Mouse (Mus musculus): ENCODE measurements around the gene Sectm1a.
"Not testable (repeated sequence)": the region's sequence is repeated elsewhere in the genome, so short reads cannot be mapped to it uniquely, and the experiment has no call there.

Sectm1a gene

GRCm38 (mm10) chr11:121081120-121081519 lies at the start of gene Sectm1a:
Gene Sectm1a, minus strand, starts transcription at chr11:121081220.
- in situ Hi-C loops (cut with MboI; ENCODE audit: low pct_unique_long_range_greater_than_20kb in 1 of 2, low sequenced_read_pairs in 2 of 2, unreplicated experiment in 1 of 2): no loop called here

GRCm38 (mm10) chr11:121129616-121130015 lies 48.6 kb upstream of the Sectm1a start:
- in situ Hi-C loops (cut with MboI; ENCODE audit: low pct_unique_long_range_greater_than_20kb in 1 of 2, low sequenced_read_pairs in 2 of 2, unreplicated experiment in 1 of 2): loop anchor here in 1 of 2 experiments (10.0 kb wide), 1 partner anchor 65 kb away; the partner anchor contains the start of gene Sectm1b

DNA sequence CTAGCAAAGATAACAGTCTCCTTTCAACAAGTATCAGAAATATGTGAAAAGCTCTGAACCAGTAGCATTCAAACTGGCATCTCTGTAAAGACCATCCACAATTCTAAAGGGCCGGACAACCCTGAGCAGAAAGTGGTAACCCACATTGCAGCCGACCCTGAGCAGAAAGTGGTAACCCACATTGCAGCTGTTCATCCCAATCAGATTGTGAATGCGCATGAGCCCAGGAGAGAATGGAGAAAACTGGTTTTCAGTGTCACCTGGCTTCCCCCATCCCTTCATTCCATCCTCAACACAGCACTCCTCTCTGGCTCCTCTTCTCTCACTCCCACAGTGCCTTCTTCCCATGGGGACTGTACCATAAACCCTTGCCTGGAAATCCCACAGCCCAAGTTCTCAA lies 46.4 kb upstream of the Sectm1a start:
- in situ Hi-C loops (cut with MboI; ENCODE audit: low pct_unique_long_range_greater_than_20kb in 1 of 2, low sequenced_read_pairs in 2 of 2, unreplicated experiment in 1 of 2): loop anchor here in 1 of 2 experiments (10.0 kb wide), 1 partner anchor 63 kb away; the partner anchor contains the start of gene Sectm1b

DNA sequence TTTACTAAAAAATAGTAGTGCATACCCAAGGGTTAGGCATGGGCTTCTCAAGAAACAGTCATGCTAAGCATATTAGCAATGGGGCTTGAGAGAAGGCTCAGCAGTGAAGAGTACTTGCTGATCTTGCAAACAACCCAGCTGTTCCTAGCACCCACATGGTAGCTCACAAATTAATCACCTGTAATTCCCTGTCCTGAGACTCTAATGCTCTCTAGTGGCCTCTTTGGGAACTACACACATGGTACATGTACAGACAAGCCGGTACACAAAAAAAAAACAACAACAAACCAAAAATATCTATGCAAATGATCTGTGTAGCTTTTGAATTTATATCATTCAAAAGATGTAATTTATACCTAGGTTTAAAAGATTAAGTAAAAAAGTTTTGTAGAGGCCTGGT lies 45.4 kb upstream of the Sectm1a start:
- in situ Hi-C loops (cut with MboI; ENCODE audit: low pct_unique_long_range_greater_than_20kb in 1 of 2, low sequenced_read_pairs in 2 of 2, unreplicated experiment in 1 of 2): loop anchor here in 1 of 2 experiments (10.0 kb wide), 1 partner anchor 62 kb away; the partner anchor contains the start of gene Sectm1b

- in situ Hi-C loops (cut with MboI; ENCODE audit: low pct_unique_long_range_greater_than_20kb in 1 of 2, low sequenced_read_pairs in 2 of 2, unreplicated experiment in 1 of 2): loop anchor here in 1 of 2 experiments (10.0 kb wide), 1 partner anchor 61 kb away; the partner anchor contains the start of gene Sectm1b
Observed at GRCm38 (mm10) chr11:121125522-121126172, 44.6 kb upstream of the Sectm1a start.

GRCm38 (mm10) chr11:121123438-121123837 lies 42.4 kb upstream of the Sectm1a start:
- in situ Hi-C loops (cut with MboI; ENCODE audit: low pct_unique_long_range_greater_than_20kb in 1 of 2, low sequenced_read_pairs in 2 of 2, unreplicated experiment in 1 of 2): loop anchor here in 1 of 2 experiments (10.0 kb wide), 1 partner anchor 59 kb away; the partner anchor contains the start of gene Sectm1b

DNA sequence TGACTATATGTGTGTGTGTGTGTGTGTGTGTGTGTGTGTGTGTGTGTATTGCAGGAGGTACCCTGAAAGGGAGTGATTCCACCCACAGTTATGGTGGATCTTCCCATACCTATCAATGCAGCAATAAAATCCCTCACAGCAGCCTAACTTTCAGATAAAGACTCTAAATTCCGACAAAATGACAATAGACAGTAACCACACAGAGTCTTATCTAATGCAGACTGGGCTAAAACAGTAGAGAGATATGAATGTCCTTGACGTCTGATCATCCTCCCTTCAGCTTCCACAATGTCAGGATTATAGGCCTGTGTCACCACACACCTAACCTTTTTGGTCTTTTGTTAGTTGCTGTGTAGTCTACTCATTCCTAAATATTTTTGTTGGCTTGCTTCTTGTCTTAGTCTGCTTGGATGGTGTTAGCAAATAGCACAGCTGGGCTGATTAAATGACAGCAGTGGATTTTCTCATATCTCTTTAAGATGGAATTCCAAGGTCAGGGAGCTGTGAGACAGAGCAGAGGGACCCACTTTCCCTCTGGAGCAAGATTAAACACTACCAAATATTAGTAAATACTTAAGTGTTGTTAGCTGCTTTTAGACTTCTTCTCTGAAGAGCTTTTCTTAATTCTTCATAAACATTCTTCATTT lies 41.1 kb upstream of the Sectm1a start:
- in situ Hi-C loops (cut with MboI; ENCODE audit: low pct_unique_long_range_greater_than_20kb in 1 of 2, low sequenced_read_pairs in 2 of 2, unreplicated experiment in 1 of 2): loop anchor here in 1 of 2 experiments (10.0 kb wide), 1 partner anchor 57 kb away; the partner anchor contains the start of gene Sectm1b

DNA sequence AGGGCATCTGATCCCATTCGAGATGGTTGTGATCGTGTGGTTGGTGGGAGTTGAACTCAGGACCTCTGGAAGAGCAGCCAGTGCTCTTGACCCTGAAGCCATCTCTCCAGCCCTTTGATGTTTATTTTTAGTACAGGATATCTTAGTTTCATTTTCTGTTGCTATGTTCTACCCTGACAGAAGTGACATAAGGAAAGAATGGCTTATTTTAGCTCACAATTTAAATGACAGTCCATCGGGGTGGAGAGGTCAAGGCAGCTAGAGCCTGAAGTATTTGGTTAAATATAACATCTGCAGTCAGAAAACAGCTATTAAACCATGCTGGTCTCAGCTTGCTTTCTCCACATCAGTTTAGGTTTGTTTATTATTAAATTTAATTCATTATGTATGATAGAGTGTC lies 40.1 kb upstream of the Sectm1a start:
- in situ Hi-C loops (cut with MboI; ENCODE audit: low pct_unique_long_range_greater_than_20kb in 1 of 2, low sequenced_read_pairs in 2 of 2, unreplicated experiment in 1 of 2): loop anchor here in 1 of 2 experiments (10.0 kb wide), 1 partner anchor 56 kb away; the partner anchor contains the start of gene Sectm1b

DNA sequence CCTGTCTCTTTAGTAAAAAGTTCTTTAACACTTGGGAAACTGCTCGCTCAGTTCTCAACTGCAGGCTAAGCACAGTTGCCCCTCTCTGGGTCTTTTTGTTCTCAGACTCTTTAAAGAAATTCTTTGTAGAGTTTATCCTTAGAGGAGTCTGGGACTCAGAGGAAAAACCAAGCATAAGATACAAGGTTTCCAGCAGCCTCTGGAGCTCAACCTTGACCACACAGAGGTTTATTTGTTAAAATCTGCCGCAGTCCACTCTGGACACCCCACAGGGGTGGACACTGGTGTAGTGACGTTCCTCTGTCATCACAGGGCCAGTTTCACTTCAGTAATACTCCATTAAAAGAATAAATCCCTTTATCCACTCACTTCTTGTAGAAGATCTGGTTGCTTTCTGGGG lies 37.6 kb upstream of the Sectm1a start, which contains the start of gene Tex19.2:
Tex19.2 (minus strand) TSS at position 101 of the 400 bp plus-strand sequence.
- in situ Hi-C loops (cut with MboI; ENCODE audit: low pct_unique_long_range_greater_than_20kb in 1 of 2, low sequenced_read_pairs in 2 of 2, unreplicated experiment in 1 of 2): no loop called here

DNA sequence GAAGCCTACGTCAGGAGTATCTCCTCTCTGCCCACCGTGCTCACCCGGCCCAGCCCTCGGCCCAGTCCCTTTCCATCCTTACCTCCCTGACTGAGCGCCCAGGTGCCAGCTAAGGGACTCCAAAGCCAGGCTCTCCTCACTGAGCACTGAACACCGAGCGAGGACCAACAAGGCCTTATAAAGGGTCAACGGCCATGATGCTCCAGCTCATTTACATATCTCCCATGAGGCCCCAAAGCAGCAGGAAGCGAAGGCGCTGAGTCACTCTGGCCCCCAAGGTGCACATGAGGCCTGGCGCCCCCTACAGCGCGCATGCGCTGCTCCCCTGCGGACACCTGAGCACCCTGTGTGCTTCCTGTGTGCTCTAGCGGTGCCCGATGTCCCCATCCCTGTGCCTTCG lies 37.1 kb upstream of the Sectm1a start:
- in situ Hi-C loops (cut with MboI; ENCODE audit: low pct_unique_long_range_greater_than_20kb in 1 of 2, low sequenced_read_pairs in 2 of 2, unreplicated experiment in 1 of 2): no loop called here

- in situ Hi-C loops (cut with MboI; ENCODE audit: low pct_unique_long_range_greater_than_20kb in 1 of 2, low sequenced_read_pairs in 2 of 2, unreplicated experiment in 1 of 2): no loop called here
Observed at GRCm38 (mm10) chr11:121112091-121112775, 31.2 kb upstream of the Sectm1a start.

DNA sequence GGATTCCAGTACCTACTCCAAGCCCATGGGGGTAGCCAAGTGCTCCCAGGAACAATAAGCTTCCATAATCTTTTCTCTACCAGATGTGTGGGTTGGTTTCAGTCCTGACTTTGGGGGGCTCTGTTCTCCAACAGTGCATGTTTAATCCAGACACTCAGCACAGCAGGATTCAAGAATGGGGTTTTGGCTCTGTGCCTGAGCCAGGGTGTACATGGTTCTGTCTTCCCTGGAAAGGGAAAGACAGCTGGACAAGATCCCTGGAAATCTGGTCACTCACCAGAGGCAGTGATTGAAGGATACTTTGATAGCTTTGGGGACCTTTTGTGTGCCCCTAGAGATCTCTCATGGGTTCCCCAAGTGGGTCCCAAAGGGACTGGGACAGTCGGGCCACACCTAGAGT lies 30.6 kb upstream of the Sectm1a start:
- in situ Hi-C loops (cut with MboI; ENCODE audit: low pct_unique_long_range_greater_than_20kb in 1 of 2, low sequenced_read_pairs in 2 of 2, unreplicated experiment in 1 of 2): no loop called here

GRCm38 (mm10) chr11:121111051-121111450 lies 30.0 kb upstream of the Sectm1a start:
- in situ Hi-C loops (cut with MboI; ENCODE audit: low pct_unique_long_range_greater_than_20kb in 1 of 2, low sequenced_read_pairs in 2 of 2, unreplicated experiment in 1 of 2): no loop called here

GRCm38 (mm10) chr11:121109986-121110385 lies 29.0 kb upstream of the Sectm1a start:
- in situ Hi-C loops (cut with MboI; ENCODE audit: low pct_unique_long_range_greater_than_20kb in 1 of 2, low sequenced_read_pairs in 2 of 2, unreplicated experiment in 1 of 2): no loop called here

DNA sequence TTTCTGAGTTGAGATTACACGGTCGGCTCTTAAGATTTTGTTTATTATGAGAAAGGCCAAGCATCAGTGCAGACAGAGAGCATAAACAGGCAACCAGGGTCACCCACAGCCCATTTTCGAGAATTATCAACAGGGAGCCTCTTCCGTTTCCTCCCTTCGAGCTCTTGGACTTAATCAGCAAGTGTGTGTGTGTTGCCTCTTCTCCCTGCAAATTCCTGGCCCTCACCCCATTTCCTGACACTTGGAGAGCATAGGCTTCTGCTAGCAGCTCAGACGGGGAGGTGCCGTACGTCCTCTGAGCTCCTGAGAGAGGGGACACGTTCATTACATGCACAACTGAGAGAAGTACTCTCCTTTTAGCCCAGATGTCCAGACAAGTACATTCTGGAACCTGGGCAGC lies 27.0 kb upstream of the Sectm1a start:
- in situ Hi-C loops (cut with MboI; ENCODE audit: low pct_unique_long_range_greater_than_20kb in 1 of 2, low sequenced_read_pairs in 2 of 2, unreplicated experiment in 1 of 2): no loop called here

DNA sequence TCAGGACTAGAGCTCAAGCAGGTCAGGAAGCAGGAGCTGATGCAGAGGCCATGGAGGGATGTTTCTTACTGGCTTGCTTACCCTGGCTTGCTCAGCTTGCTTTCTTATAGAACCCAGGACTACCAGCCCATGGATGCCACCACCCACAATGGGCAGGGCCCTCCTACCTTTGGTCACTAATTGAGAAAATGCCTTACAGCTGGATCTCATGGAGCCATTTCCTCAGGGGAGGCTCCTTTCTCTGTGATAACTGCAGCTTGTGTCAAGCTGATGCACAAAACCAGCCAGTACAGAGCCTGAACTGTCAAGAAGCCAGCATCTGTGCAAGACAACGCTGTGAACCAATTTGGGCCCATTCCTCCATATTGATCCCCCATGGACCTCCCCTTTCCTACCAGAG lies 26.2 kb upstream of the Sectm1a start:
- in situ Hi-C loops (cut with MboI; ENCODE audit: low pct_unique_long_range_greater_than_20kb in 1 of 2, low sequenced_read_pairs in 2 of 2, unreplicated experiment in 1 of 2): not testable (repeated sequence)

DNA sequence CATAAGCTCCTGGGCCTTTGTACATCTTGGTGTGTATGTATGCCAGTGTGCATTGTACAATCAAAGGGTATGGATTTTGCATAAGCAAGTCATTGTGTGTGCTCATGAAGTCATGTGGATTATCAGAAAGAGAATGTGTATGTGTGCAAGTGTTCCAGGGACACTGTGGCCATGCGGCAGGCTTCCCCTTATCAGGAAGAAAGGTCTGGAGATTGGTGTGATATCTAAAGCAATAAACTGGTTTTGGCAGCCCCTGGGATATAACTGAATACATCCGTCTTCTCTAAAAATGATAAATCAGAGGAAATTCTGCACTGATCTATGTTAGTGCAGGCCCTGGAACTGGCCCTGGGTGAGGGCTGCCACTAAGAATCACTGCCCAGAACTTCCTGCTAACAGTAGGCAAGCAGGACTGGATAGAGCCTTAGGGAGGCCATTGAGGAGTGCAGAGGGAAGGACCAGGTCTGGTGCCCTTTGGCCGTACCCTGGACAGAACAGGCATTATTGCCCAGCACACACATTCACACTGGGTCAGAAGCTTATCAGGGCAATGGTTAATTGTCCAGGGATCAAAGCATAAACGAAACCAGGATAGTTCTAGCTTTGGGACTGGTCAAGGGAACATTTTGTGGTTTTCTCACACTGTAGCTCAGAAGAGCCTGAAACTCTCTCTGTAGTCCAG lies 20.2 kb upstream of the Sectm1a start:
- in situ Hi-C loops (cut with MboI; ENCODE audit: low pct_unique_long_range_greater_than_20kb in 1 of 2, low sequenced_read_pairs in 2 of 2, unreplicated experiment in 1 of 2): no loop called here

- in situ Hi-C loops (cut with MboI; ENCODE audit: low pct_unique_long_range_greater_than_20kb in 1 of 2, low sequenced_read_pairs in 2 of 2, unreplicated experiment in 1 of 2): no loop called here
Observed at GRCm38 (mm10) chr11:121100692-121101091, 19.7 kb upstream of the Sectm1a start.
